Mouse (Mus musculus): Measurements from ENCODE around the gene Clns1a.

Gene Clns1a

DNA sequence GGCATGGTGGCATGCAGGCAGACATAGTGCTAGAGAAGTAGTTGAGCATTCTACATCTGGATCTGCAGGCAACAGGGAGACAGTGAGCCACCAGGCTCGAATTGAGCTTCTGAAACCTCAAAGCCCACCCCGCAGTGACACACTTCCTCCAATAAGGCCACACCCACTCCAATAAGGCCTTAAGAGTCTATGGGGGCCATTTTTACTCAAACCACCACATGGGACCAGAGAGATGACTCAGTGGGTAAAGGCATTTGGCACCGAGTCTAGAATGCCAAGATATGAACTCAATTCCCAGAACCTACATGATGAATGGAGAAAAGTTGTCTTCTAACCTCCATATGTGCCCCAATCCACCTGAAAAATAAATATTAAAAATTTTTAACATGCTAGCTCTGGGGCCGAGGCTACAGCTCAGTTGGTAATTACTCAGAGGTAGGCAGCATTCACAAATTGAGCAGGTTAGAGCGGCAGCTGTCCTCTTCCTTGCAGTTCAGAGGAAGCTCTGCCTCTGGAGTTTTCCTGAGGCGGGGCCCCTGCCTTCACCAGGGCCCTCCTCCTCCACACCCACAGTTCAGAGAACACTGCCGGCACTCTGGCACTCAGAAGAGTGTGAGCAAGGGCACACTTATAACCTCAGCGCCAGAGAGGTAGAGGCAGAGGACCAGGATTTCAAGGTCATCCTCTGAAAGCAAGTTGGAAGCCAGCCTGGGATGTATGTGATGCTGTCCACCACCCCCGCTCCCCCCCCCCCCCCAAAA is 70.2 kb downstream of the Clns1a start:
- no peak for DNase-seq (ENCODE audit: low spot score)

DNA sequence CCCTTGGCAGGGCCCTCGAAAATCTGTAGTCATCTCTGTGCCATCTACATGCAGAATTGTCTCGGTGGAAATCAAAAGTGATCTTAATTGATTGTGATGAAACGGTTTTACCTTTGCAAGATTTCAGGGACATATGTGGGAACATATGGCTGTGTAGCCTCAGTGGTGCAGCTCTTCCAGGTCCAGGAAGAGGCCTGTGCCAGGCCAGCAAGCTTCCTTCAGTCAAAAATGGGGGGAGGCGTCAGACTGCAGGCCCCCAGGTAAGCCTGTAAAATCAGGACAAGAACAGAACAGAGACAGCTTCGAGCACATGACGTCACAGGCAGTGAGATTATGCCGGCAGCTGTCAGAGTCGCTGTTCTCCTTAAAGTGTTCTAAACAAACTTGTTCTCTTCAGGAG is 71.4 kb downstream of the Clns1a start:
- no peak for DNase-seq (ENCODE audit: low spot score)

DNA sequence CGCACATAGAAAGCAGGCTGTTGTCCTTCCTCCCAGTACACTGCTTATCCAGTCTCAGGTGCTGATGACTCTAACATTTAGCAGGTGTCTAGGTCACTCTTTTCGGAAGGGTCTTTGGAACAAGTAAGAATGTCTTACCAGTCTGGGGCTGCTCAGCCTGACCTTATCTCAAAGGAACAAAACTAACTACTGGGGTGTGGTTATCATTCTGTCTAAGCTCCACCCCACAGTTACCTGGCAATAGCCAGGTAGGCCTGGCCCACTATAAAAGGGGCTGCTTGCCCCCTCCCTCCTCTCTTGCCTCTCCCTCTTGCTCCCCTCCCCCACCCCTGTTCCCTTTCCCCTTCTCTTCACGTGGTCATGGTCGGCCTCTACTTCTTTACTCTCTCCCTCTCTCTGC is 72.6 kb downstream of the Clns1a start:
- DNase-seq (ENCODE audit: low spot score) = no peak
